Mouse (Mus musculus): ENCODE measurements around the gene Susd2. TPM values are rescaled to one million over a fixed set of nuclear protein-coding genes. Genes with fewer than 3 reads are reported as not detected.

Susd2 gene
- polyA plus RNA-seq, 1 experiment from 2014 or later: 1.1 TPM

- H3K27me3 ChIP-seq (replicated peaks): 0 out of 2 replicates have a peak, but pooled peaks cover 4% of the 10 kb centered on the region
- H3K9me3 ChIP-seq (replicated peaks): no peaks in the 10 kb centered on the region
- no peaks in the 10 kb centered on the region for H3K4me1 ChIP-seq
- no peak overlapping the region for H3K4me2 ChIP-seq
- 72% methylated on average over 11 of the region's 11 CpGs for WGBS (ENCODE audit: insufficient replicate concordance)
- no peak overlapping the region for H3K9ac ChIP-seq
- no peak for ATAC-seq
- no peaks in the 10 kb centered on the region for H3K36me3 ChIP-seq
- H3K4me3 ChIP-seq: no peak overlapping the region
- H3K27ac ChIP-seq: no peak overlapping the region
Observed at GRCm38 (mm10) chr10:75608975-75609374, 34.8 kb downstream of the Susd2 start.

GRCm38 (mm10) chr10:75607253-75607652 lies 36.6 kb downstream of the Susd2 start:
- ATAC-seq: no peak
- no peaks in the 10 kb centered on the region for H3K36me3 ChIP-seq
- 68% methylated on average over 4 of the region's 4 CpGs for WGBS (ENCODE audit: insufficient replicate concordance)

GRCm38 (mm10) chr10:75605162-75605846 lies 38.5 kb downstream of the Susd2 start:
- no peaks in the 10 kb centered on the region for H3K9me3 ChIP-seq (replicated peaks)
- WGBS (ENCODE audit: insufficient replicate concordance): 31% methylated on average over 11 of the region's 11 CpGs
- 0 out of 2 replicates have a peak, but pooled peaks cover 4% of the 10 kb centered on the region for H3K27me3 ChIP-seq (replicated peaks)
- ATAC-seq: no peak
- no peaks in the 10 kb centered on the region for H3K4me1 ChIP-seq
- H3K4me3 ChIP-seq: no peak overlapping the region
- no peak overlapping the region for H3K4me2 ChIP-seq
- no peak overlapping the region for H3K27ac ChIP-seq
- no peaks in the 10 kb centered on the region for H3K36me3 ChIP-seq
- H3K9ac ChIP-seq: no peak overlapping the region

More at GRCm38 (mm10) chr10:75607253-75607652, 36.6 kb downstream of the Susd2 start:
- H3K9ac ChIP-seq: no peak overlapping the region
- no peak overlapping the region for H3K4me3 ChIP-seq
- H3K4me2 ChIP-seq: no peak overlapping the region
- no peak overlapping the region for H3K27ac ChIP-seq
- no peaks in the 10 kb centered on the region for H3K9me3 ChIP-seq (replicated peaks)
- no peaks in the 10 kb centered on the region for H3K4me1 ChIP-seq
- 0 out of 2 replicates have a peak, but pooled peaks cover 4% of the 10 kb centered on the region for H3K27me3 ChIP-seq (replicated peaks)

- Histone ChIP-seq H3K4me3 (no peak overlapping the region), H3K27me3 (replicated peaks) (no peaks in the 10 kb centered on the region), H3K27ac (no peak overlapping the region), H3K4me2 (no peak overlapping the region), H3K9me3 (replicated peaks) (0 out of 2 replicates have a peak, but pooled peaks cover 7% of the 10 kb centered on the region), H3K9ac (no peak overlapping the region), H3K36me3 (no peaks in the 10 kb centered on the region), H3K4me1 (no peaks in the 10 kb centered on the region)
- 61% methylated on average over 7 of the region's 7 CpGs for WGBS (ENCODE audit: insufficient replicate concordance)
- ATAC-seq: no peak
Observed at GRCm38 (mm10) chr10:75600189-75600730, 43.5 kb downstream of the Susd2 start.

GRCm38 (mm10) chr10:75595981-75596380 lies 47.8 kb downstream of the Susd2 start:
- Histone ChIP-seq H3K4me2 (no peak overlapping the region), H3K27me3 (replicated peaks) (no peaks in the 10 kb centered on the region), H3K27ac (no peak overlapping the region), H3K9ac (no peak overlapping the region), H3K9me3 (replicated peaks) (0 out of 2 replicates have a peak, but pooled peaks cover 7% of the 10 kb centered on the region), H3K4me3 (no peak overlapping the region), H3K36me3 (no peaks in the 10 kb centered on the region), H3K4me1 (peaks cover 9% of the 10 kb centered on the region; the same call in 1 of the 2 replicates)
- no peak for ATAC-seq
- 76% methylated on average over 8 of the region's 8 CpGs for WGBS (ENCODE audit: insufficient replicate concordance)

GRCm38 (mm10) chr10:75592585-75592984 lies 51.2 kb downstream of the Susd2 start:
- 68% methylated on average over 7 of the region's 7 CpGs for WGBS (ENCODE audit: insufficient replicate concordance)
- H3K9ac ChIP-seq: no peak overlapping the region
- H3K9me3 ChIP-seq (replicated peaks): 0 out of 2 replicates have a peak, but pooled peaks cover 7% of the 10 kb centered on the region
- H3K27ac ChIP-seq: no peak overlapping the region
- H3K4me3 ChIP-seq: no peak overlapping the region
- H3K4me2 ChIP-seq: no peak overlapping the region
- no peaks in the 10 kb centered on the region for H3K36me3 ChIP-seq
- no peak for ATAC-seq
- H3K4me1 ChIP-seq: peaks cover 26% of the 10 kb centered on the region
- H3K27me3 ChIP-seq (replicated peaks): no peaks in the 10 kb centered on the region

GRCm38 (mm10) chr10:75591211-75591894 lies 52.5 kb downstream of the Susd2 start:
- H3K9me3 ChIP-seq (replicated peaks): no peaks in the 10 kb centered on the region
- H3K4me3 ChIP-seq: no peak overlapping the region
- WGBS (ENCODE audit: insufficient replicate concordance): 39% methylated on average over 12 of the region's 12 CpGs
- H3K4me1 ChIP-seq: peaks cover 26% of the 10 kb centered on the region
- no peak overlapping the region; the same call in 1 of the 2 replicates for H3K9ac ChIP-seq
- ATAC-seq: no peak
- peak overlapping the region; percentile 12 for H3K27ac ChIP-seq
- H3K27me3 ChIP-seq (replicated peaks): no peaks in the 10 kb centered on the region
- no peaks in the 10 kb centered on the region for H3K36me3 ChIP-seq
- no peak overlapping the region for H3K4me2 ChIP-seq

- Histone ChIP-seq H3K27ac (no peak overlapping the region), H3K9ac (no peak overlapping the region), H3K27me3 (replicated peaks) (peaks cover 14% of the 10 kb centered on the region), H3K36me3 (no peaks in the 10 kb centered on the region), H3K4me2 (0 out of 2 replicates have a peak overlapping the region, but pooled peaks have one; percentile 3), H3K4me3 (no peak overlapping the region), H3K4me1 (peaks cover 26% of the 10 kb centered on the region), H3K9me3 (replicated peaks) (no peaks in the 10 kb centered on the region)
- WGBS (ENCODE audit: insufficient replicate concordance): 60% methylated on average over 16 of the region's 16 CpGs
- no peak for ATAC-seq
Observed at GRCm38 (mm10) chr10:75589651-75590050, 54.2 kb downstream of the Susd2 start.

GRCm38 (mm10) chr10:75589129-75589528 lies 54.7 kb downstream of the Susd2 start, which contains the start of gene Ggt5:
Gene Ggt5, plus strand, starts transcription at chr10:75589340.
- Histone ChIP-seq H3K4me2 (0 out of 2 replicates have a peak within 1 kb of the TSS, but pooled peaks have one; percentile 3), H3K4me3 (no peak within 1 kb of the TSS), H3K36me3 (no peaks in the 10 kb centered on the region), H3K27me3 (replicated peaks) (peaks cover 16% of the 10 kb centered on the region), H3K27ac (no peak within 1 kb of the TSS), H3K4me1 (peaks cover 26% of the 10 kb centered on the region), H3K9ac (no peak within 1 kb of the TSS), H3K9me3 (replicated peaks) (no peaks in the 10 kb centered on the region)
- 21% methylated on average over 5 of the region's 5 CpGs for WGBS (ENCODE audit: insufficient replicate concordance)
- no peak for ATAC-seq

- H3K4me3 ChIP-seq: no peak overlapping the region
- H3K27ac ChIP-seq: no peak overlapping the region
- H3K27me3 ChIP-seq (replicated peaks): peaks cover 16% of the 10 kb centered on the region
- H3K9ac ChIP-seq: no peak overlapping the region
- no peaks in the 10 kb centered on the region for H3K36me3 ChIP-seq
- H3K9me3 ChIP-seq (replicated peaks): no peaks in the 10 kb centered on the region
- peaks cover 26% of the 10 kb centered on the region for H3K4me1 ChIP-seq
- WGBS (ENCODE audit: insufficient replicate concordance): 67% methylated on average over 5 of the region's 5 CpGs
- no peak overlapping the region for H3K4me2 ChIP-seq
- ATAC-seq: no peak
Observed at GRCm38 (mm10) chr10:75588336-75588735, 55.5 kb downstream of the Susd2 start.

GRCm38 (mm10) chr10:75587781-75588180 lies 56.0 kb downstream of the Susd2 start:
- Histone ChIP-seq H3K36me3 (no peaks in the 10 kb centered on the region), H3K9ac (no peak overlapping the region), H3K27me3 (replicated peaks) (peaks cover 16% of the 10 kb centered on the region), H3K4me3 (no peak overlapping the region), H3K4me1 (peaks cover 26% of the 10 kb centered on the region), H3K4me2 (no peak overlapping the region), H3K9me3 (replicated peaks) (no peaks in the 10 kb centered on the region), H3K27ac (no peak overlapping the region)
- WGBS (ENCODE audit: insufficient replicate concordance): 66% methylated on average over 4 of the region's 4 CpGs
- no peak for ATAC-seq
